Mouse (Mus musculus) spleen, postnatal 14 days (tissue): Measurements from ENCODE around the gene Opa1.

ENCODE experiments used
- DNase-seq, 2 experiments: peaks; one replicate each; pipeline ENCODE4 v3.0.0; 2021 to 2022; ENCODE audit warnings: low spot score in 2 of 2

Opa1 gene

DNA sequence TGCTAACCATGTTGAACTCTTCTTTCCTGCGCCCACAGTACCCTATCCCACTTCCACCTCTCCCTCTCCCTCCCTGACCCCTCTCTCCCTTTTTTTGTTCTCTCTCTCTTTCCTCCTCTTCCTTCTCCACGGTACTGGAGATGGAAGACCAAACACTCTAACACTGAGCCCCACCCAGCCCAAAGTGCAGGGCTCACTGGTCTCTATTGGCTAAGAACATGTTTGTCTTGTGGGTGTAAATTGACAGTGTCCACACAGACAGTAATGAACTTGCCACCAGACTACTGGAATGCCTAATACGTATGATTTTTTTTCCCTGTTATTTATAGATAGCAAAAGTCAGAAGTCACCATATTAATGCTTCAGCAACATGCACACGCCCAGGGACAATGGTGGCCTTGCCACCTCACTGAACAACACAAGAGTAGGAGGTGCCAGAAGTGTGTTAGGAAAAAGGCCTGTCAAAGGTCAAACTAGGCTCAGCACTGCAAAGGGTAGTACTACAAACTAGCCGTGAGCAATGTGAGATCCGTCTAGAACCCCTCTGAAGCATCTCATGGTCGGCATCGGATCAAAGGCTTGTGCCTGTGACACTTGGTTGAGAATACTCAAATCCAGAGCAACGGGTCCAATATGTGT, 77.2 kb downstream of the Opa1 start:
- no peak for DNase-seq

DNA sequence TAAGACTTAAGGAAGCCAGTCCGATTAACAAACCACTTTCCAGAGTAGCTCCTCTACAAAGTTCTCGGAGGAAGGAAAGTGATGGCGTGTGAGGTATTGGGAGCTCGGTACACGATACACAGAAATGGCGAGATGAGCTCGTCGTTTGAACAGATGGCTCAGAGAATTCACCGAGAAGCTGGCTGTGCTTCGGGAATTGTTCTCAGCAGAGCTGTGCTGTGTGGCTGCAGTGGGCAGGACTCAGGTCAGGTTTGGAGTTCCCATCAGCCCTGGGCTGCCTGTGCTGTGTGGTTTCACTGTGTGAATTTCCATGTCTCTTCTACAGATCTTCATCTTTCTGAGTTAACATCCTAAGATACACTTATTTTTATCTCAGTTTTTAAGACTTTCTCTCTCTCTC, 77.8 kb downstream of the Opa1 start:
- DNase-seq: no peak

DNA sequence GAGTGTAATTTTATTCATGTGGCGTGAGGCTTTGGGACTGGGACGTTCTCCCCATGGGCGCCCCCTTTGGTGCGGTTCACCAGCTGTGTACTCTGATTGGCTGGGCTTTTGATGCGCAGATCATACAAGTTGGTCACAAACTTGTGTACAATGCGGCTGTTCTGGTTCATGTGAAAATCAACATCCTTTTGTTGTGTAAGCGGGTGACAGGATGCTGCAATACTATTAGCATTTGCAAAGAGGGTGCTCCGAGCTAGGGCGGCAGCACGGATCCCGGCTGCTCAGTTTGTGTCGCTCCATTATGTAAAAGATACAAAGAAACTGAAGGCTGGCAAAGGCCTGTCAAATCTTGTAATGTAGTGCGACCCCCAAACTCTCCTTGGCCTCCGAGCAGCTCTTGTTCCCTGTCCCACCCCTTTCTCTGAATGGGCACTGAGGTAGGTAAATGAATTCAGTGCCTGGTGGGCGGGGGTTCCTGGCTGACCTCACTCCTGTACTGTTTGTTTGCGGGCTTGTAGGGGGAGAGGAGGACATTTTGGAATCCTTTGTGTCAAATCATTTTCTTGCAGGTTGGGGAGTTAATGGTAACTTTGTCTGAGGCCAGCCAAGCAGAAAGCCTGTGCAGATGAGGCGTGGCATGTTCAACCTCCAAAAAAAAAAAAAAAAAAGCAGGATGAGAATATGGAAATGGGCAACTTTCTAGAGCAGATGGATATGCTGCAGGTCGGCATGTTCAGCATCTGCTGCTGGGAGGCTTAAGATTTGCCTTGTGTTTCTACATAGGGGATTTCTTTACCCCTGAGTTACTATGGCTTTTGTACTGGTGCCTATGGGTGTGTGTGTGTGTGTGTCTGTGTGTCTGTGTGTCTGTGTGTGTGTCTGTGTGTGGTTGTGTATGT, 78.8 kb downstream of the Opa1 start:
- DNase-seq: no peak

DNA sequence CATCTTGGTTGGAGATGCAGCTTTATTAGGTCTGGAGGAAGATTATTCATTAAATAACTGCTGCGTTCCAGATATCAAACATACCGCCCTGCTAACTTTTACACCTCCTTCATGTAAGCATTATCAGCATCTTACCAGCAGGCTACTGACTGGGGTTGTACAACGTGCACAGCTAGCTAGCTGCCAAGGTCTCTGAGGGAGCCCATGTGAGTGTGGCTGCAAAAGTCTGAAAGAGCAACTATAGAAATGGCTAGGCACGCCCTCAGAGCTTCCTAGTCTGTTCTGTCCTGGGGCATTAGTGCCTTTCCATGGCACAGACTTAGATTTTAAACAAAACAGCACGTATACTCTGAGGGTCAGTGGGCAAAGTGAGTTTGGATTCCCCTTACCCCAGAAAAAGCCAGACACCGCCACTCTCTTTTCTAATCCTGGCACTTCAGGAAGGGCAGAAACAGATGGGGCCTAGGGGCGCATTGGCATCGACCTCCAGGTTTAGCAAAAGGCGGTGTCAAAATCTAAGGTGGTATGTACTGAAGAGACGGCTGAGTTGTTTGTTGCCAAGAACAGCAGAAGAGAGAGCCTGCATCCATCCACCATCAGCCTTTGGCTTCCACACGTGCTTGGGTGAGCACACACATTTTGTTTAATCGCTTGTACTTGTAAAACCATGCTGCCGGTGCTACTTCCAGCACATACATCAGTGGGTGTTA, 80.1 kb downstream of the Opa1 start:
- no peak for DNase-seq

DNA sequence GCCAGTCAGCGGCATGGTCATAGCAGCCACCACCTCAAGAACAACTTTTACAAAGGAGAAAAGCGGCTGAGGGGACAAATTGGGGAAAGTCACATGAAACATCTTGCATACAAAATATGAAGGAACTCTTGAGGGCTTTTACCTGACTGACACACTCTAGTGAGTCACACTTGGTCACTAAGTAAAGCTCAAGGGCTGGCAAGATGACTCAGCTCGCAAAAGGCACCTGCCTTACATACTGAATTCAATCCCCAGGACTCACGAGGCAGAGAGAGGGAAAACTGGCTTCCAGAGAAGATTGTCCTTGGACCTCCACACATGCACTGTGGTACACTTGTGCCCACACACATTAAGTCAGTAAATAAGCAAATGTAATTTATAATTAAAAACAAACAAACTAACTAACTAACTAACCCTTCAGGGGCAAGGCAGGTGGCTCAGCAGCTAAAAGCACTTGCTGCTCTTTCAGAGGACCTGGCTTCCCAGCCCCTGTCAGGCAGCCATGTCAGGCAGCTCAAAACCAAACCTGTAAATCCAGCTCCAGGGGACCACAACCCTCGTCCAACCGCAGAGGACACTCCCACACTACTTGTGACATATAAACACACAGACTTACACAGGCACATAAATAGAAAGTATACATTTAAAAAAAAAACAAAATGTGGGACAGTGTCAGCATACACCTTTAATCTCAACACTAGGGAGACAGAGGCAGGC, 84.1 kb downstream of the Opa1 start:
- DNase-seq: no peak

DNA sequence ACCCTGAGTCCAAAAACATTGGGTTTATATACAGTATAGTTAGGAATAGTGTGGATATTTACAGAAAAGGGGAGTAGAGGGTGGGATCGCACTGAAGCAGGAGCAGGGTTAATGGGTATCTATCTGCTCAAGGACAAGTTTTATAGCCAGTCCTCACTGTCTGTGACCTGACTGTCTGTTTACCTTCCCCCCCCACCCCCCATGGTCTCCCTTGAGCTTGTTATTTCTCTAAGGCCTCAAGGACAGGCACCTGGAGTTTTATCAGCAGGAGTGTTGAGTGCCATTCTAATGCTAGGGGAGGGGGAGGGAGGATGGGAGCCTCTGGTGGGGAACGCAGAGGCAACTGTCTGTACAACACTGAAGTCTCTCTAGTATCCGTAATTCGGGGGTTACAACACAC, 85.3 kb downstream of the Opa1 start:
- DNase-seq: no peak

DNA sequence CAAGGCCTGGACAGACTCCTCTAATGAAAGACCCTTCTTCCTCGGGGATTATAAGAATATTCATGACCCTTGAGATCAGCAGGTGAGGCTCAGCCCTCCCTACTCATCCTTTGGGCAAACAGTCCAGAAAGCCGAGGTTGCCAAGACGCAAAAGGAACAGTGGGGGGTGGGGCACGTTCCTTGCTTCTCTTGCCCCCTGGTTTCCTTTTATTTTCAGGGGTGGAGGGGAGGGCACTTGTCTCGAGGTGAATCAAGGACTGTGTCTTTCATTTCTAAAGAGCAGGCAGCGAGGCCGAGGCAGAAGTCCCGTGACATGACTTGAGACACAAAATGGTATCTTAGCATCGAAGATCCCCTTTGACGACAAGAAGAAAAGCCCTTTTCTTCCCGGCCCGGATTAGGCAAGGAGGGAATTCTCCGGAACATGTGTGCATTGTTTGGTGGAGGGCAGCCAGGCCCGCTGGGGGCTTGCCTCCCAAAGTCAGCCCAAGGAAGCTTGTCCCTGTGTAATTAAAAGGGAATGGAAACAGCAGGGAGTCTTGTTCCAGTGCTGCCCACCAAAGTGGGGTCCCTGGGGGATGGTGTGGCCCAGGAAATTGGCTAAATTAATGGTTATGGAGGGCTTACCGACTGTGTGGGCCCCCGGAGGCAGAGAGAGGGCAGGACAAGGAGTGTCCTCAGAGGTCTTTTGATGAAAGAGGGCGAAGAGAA, 88.0 kb downstream of the Opa1 start:
- no peak for DNase-seq

DNA sequence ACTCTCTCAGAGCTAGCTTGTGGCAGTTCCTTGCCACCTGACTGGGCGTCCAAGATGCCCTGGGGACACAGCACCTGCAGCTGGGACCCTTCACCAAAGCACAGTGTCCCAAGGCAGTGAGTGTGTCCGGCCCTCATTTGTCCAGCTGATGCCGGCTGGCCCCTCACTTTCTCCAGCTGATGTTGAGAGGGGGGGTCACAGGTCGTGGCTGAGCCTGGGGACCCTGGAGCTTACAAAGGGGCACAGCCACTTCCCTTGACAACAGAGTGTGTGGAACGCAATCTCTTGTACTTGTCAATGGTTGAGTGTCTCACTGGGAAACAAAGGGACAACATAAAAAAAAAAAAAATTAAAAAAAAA, 88.5 kb downstream of the Opa1 start:
- DNase-seq: no peak

DNA sequence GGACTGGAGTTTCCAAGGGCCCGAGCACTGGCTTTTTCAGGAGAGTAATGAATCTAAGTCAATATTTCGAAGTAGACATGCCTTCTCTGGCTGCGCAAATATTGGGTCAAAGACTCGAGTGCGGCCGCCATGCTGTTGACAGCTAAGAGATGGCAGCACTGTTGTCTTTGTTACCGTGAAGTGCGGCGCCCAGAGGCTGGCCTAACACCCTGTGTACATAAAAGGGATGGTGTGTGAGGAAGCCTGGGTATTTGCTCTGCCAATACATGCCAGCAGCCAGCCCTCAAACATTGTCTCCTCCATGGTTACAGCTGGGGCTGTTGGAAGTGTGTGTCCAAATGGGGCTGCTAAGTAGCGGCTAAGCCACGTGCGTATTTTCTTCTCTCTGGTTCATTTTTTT, 89.3 kb downstream of the Opa1 start:
- no peak for DNase-seq

DNA sequence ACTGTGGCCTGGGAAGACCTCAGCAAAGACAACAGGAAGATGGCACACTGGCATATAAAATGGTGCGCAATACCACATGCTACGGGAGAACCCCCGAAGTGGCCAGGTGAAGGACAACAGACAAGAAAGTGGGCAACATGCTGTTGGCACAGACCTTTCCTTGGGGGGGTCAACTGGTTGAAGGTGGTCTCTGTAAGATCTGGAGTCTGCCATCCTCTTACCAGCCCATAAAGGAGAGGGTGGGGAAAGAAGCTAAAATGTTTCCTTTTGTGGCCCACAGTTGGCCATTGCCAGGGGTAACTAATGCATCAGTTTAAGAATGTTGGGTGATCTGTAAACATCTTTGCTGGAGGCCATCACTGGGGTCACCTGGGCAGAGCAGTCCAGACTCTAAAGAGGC, 91.7 kb downstream of the Opa1 start:
- no peak for DNase-seq

DNA sequence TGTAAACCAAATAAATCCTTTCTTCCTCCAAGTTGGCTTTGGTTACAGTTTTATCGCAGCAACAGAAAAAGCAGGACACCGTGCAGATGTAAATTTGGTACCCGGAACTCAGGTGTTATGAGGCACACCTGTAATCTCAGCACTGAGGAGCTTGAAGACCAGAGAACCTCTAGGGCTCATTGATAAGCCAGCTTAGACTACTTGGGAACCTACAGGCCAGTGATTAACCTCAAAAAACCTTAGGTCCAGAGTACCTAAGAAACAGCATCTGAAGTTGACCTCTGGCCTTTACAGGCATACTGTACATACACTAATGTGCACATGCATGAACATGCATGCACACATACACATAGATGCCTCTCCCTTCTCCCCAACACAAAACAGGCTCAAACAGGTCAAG, 94.1 kb downstream of the Opa1 start:
- no peak for DNase-seq

DNA sequence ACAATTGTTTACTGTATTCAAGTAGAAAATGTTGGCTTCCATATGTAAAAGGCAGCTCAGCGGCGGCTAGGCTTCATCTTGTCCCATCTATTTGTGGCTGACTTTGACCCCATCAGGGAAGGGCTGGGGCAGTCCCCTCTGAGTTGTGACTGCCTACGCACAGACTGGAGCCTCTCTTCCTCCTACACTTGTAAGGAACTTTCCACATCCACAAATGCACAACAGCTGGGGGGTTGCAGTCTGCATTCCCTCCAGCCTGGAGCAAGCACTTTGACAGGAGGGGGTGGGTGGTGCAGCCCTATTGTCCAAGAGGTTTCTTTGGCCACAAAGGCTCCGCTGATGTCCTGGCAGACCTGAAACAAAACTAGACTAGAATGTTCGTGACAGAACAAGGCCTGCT, 100.5 kb downstream of the Opa1 start:
- no peak for DNase-seq

DNA sequence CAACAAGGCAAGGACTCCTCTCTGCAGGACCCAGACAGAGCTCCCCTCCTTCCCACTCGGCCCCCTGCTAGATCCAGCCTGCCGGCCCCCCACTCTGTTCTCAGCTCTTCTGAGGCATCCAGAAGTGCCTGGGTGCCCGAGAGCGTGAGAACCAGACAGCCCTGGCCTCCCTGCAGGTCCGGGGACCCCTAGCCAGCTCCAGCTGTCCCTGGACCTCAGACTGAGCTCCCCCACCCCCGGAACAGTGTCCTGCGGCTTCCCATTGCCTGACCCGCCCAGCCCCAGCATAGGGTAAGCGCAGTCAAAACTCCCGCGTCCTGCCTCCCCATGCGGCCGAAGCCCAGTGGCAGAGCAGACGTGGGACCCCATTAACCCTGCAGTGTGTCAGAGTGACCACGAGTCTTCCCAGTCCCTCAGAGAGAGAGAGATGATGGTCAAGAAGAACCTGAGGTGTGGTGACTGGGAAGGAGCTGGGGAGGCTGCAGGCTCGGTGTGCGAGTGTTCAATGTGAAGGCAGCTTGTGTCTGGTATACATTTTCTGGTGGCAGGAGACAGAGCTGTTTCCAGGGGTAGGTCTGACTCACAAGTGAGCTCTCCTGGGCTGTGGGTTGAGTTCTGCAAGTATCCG, 101.5 kb downstream of the Opa1 start:
- DNase-seq: no peak

DNA sequence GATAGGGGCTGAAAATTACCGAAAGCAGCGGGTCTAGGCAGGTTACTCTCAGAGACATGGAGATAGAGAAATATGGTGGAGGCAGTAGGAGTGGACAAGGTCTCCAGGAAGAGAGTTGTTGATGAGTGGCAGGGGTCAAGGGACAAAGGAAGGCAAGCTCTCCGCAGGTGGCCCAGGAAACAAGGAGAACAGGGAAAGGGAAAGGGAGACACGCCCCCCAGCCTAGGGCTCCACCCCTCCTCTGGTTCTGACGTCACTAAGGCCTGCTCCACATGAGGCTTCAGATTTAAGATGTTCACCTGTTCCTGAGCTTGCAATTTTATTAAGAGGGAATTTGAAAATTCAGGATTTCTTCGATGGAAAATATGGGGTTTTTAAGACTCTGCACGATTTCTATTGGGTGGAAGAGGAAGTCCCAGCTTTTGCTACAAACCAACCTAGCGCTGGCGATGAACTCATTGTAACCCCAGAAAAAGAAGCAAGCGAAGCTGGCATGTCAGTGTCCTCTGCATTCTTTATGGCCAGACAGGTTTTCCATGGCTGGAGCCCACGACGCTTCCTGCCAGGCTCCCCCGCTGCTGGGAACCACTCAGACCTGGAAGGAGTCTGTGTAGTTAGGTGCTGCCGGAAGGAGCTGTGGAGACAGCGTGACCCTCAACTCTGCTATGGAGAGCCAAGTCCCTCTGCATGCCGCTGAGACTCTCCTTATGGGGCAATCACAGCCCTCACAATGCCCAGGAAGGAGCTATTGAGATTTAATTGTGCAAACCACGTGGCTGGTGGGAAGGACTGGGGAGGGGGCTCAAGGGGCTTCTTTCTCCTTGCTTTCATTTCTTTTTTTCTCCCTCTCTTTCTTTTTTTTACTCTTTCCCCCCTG, 103.7 kb downstream of the Opa1 start:
- no peak for DNase-seq

DNA sequence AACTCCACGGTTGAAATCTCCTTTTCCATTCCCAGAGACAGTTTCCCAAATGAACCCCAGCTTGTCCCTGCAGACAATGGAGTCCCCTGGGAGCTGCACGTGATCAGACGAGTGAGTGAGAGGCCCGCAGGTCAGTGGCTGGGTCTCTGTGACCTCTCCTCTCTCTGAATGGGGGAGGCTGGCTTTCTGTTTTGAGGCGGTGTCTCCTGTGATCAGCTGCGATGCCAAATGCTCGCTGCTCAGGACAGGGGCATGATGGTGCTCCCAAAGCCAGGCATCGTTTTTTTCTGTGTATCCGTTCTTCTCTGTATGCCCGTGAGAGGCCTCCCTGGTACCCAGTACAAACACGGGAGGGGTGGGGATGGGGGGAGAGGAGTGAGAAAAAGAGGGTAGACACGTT, 104.4 kb downstream of the Opa1 start:
- DNase-seq: no peak

DNA sequence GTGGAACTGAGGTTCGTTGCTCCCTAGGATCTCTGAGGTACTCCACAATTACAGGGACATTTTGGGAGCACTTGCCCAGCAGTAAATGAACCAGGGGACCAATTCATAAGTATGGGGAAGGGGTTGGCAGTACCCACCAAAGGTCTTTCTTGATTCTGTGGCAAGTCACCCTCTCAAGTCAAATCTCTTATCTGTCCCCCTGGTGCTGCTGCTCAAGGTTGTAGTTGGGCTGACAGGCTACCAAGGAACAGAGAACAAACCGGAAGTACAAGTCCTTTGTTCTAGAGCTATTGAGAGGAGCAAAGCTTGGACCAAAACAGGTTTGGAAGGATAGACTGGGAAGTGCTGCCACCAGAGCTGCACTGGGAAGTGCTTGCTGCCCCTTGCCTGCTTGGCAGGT, 105.0 kb downstream of the Opa1 start:
- DNase-seq: no peak

DNA sequence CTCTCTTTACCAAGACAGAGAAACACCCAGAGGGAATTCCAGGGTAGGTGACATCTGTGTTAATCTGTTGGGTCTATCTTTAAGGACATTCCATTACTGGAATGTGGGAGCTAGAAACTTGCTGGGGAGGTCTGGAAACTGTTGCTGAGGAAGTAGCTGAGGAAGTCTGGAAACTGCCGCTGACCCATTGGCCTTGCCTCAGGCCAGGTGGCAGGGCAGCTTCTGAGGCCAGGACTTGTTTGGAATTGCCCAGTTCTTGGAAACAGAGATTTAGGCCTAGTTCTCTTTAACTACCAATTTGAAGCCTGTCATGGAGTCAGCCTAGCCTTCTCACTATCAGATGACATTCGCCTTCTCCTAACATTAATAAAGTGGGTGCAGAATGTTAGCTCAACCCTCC, 105.5 kb downstream of the Opa1 start:
- no peak for DNase-seq

DNA sequence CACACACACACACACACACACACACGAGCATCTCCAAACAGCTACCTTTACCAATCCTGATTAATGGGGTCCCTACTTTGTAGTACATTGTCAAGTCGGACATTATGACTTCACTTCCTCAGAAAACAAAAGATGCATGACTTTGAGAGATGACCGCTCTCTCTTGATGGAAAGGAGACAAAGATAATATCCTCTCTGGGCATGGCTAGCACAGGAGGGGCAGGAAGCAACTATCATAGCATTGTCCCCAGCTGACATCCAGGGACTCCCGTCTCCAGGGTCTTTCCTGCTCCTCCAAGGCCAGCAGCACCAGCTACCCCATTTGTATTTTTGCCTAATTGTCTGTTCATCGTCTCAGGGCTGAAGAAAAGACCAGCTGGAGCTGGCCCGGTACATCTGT, 107.0 kb downstream of the Opa1 start:
- DNase-seq: no peak

DNA sequence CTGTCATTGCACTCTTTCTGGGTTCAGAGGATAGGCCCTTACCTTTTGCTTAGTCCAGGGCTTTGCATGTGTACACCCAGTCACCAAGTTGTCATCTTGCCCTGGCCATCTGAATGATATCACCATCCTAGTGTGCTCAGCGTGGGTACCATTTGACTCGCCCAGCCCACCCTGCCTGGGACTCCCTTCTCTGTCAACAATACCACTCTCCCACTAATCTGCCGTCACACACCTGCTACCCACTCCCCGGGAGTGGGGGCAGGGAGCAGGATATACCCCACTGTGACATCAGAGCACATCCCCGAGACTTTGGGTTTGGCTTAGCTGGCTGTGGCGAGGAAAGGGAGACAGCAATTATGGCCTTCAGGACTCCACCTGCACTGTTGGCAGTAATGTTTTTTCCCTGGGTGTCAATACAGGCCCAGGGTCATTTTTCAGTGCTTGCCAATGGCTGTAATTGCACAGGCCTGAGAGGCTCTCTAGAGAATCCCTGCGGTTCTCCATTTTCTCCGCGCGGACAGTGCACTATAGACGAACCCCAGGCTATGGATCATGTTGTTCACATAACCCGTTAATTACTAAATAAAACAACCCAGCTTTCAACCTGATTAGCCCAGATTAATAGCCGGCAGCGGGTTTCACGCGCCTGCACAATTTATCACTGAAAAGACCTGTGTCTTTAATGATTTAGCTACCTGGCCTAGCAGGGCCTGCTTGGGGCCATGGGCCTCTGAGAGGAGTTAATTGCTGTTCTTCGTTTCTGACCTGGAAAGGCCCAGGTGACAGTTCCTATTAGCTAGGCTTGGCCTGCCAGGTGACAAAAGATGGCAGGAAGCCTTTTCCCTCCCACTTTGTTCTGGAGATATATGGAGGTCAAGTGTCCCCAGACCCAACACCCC, 109.1 kb downstream of the Opa1 start:
- DNase-seq: no peak
